8 mouse cellular contexts compared by ENCODE assay signal in genomic region chr10:80168038-80168661, GRCm38 (mm10). TPM values are rescaled to one million over a fixed set of nuclear protein-coding genes. Genes with fewer than 3 reads are reported as not detected.
DNase-seq lines count a peak whose midpoint lies in the region; ATAC-seq and TF ChIP-seq lines count a peak whose summit lies in the region.

No protein-coding gene starts in this region.

- peak overlapping the region; percentile 95 for H3K4me3 ChIP-seq in forebrain, embryonic 11.5 days (ENCODE audit: low read depth, low read length)
- peak overlapping the region; percentile 94 for H3K4me3 ChIP-seq in layer of hippocampus, adult 2 months
- H3K4me3 ChIP-seq in lung, postnatal 0 days (ENCODE audit: low read depth, low read length) = peak overlapping the region; percentile 96

- peak overlapping the region; percentile 85 for H3K4me2 ChIP-seq in forebrain, embryonic 11.5 days (ENCODE audit: low read depth, low read length, severe bottlenecking)
- peak overlapping the region; percentile 69 for H3K4me2 ChIP-seq in lung, postnatal 0 days (replicated peaks; ENCODE audit: low read depth, low read length)

- H3K27ac ChIP-seq in forebrain, embryonic 11.5 days (ENCODE audit: low read depth, low read length) = peak overlapping the region; percentile 99
- H3K27ac ChIP-seq in layer of hippocampus, adult 2 months = peak overlapping the region; percentile 98
- peak overlapping the region; percentile 100 for H3K27ac ChIP-seq in lung, postnatal 0 days (ENCODE audit: low read length)

- TF ChIP-seq EP300 in lung, postnatal 0 days (IDR thresholded peaks at IDR 0.05) = no peak

- H3K36me3 ChIP-seq in forebrain, embryonic 11.5 days (ENCODE audit: control insufficient read depth, insufficient read depth, low read length) = peaks cover 17% of the 10 kb centered on the region
- H3K36me3 ChIP-seq in lung, postnatal 0 days (ENCODE audit: insufficient read depth, low read length) = peaks cover 18% of the 10 kb centered on the region

- intact Hi-C loops in heart, postnatal 14 days (cut with DNase I) = no loop called here

- peak overlapping the region; percentile 98 for H3K9ac ChIP-seq in forebrain, embryonic 11.5 days (ENCODE audit: low read length)
- H3K9ac ChIP-seq in lung, postnatal 0 days (replicated peaks; ENCODE audit: low read depth) = peak overlapping the region; percentile 100

- H3K9me3 ChIP-seq in forebrain, embryonic 11.5 days (ENCODE audit: control insufficient read depth, low read length) = no peaks in the 10 kb centered on the region
- H3K9me3 ChIP-seq in lung, postnatal 0 days (ENCODE audit: low read length) = no peaks in the 10 kb centered on the region

- peak; percentile 45 for ATAC-seq in forebrain, embryonic 11.5 days (replicated peaks; ENCODE audit: low FRiP score)
- ATAC-seq in lung, postnatal 0 days = peak; percentile 49

- WGBS in forebrain, embryonic 11.5 days = under 1% methylated on average over 43 of the region's 48 CpGs
- WGBS in lung, postnatal 0 days = 0% methylated on average over 35 of the region's 48 CpGs

- no peaks in the 10 kb centered on the region for H3K27me3 ChIP-seq in forebrain, embryonic 11.5 days (ENCODE audit: control insufficient read depth, insufficient read depth, low read length)
- H3K27me3 ChIP-seq in lung, postnatal 0 days (replicated peaks; ENCODE audit: insufficient read depth, low read length) = no peaks in the 10 kb centered on the region

- no peak for TF ChIP-seq CTCF in layer of hippocampus, adult 2 months (conservative IDR thresholded peaks at IDR 0.05)
- no peak; the same call in 1 of the 2 replicates for TF ChIP-seq CTCF in lung, postnatal 0 days (IDR thresholded peaks at IDR 0.05)

- peaks cover 31% of the 10 kb centered on the region for H3K4me1 ChIP-seq in forebrain, embryonic 11.5 days (replicated peaks; ENCODE audit: control insufficient read depth, insufficient read depth, low read length)
- H3K4me1 ChIP-seq in lung, postnatal 0 days (ENCODE audit: insufficient read depth, low read depth, low read length) = peaks cover 26% of the 10 kb centered on the region; the same call in 1 of the 2 replicates

- DNase-seq in ES-CJ7 (ENCODE audit: low read depth, low spot score) = peak; percentile 96
- DNase-seq in c-Kit-positive CD71-positive TER-119-negative erythroid progenitor cells, embryonic 14.5 days (ENCODE audit: low read depth) = peak; percentile 87
- peak; percentile 97 for DNase-seq in forebrain, embryonic 11.5 days (ENCODE audit: low spot score)
- DNase-seq in heart, postnatal 14 days = peak; percentile 94 to 97
- DNase-seq in layer of hippocampus, adult 2 months (ENCODE audit: low spot score in 2 of 2) = peak; percentile 90 to 93
- DNase-seq in lung, postnatal 0 days (ENCODE audit: low spot score) = peak; percentile 96
- DNase-seq in ovary, postnatal 10 days (ENCODE audit: low spot score) = peak; percentile 92
- peak; percentile 80 to 87 for DNase-seq in thymus, postnatal 10 days (ENCODE audit: low spot score in 2 of 2)

RNA-seq across cellular contexts. Expression of gene Cirbp, which starts 2.4 kb away (rescaled TPM):
- 82.0 and 83.4 TPM in 2 replicates for polyA plus RNA-seq in forebrain, embryonic 11.5 days (2014; fragmentation: Nextera tagmentation; extraction: Ambion mirVana)
- 10 to 100 TPM; 40.4 to 64.3 TPM for total RNA-seq in heart, postnatal 14 days (2021)
- 100 to 1,000 TPM in 1 of 2 experiments, 10 to 100 TPM in 1; 88.3 to 103 TPM for total RNA-seq in layer of hippocampus, adult 2 months (2021)
- polyA plus RNA-seq in lung, postnatal 0 days (2015; fragmentation: Nextera tagmentation; extraction: Ambion mirVana) = 203 and 305 TPM in 2 replicates

RNA-seq across cellular contexts. Expression of gene 1600002K03Rik, which starts 4.6 kb away (rescaled TPM):
- polyA plus RNA-seq in forebrain, embryonic 11.5 days (2014; fragmentation: Nextera tagmentation; extraction: Ambion mirVana) = 6.4 and 8.3 TPM in 2 replicates
- total RNA-seq in heart, postnatal 14 days (2021) = 1 to 10 TPM; 3.8 to 4.7 TPM
- 1 to 10 TPM; 7.0 to 7.4 TPM for total RNA-seq in layer of hippocampus, adult 2 months (2021)
- 10.4 and 11.7 TPM in 2 replicates for polyA plus RNA-seq in lung, postnatal 0 days (2015; fragmentation: Nextera tagmentation; extraction: Ambion mirVana)

RNA-seq across cellular contexts. Expression of gene Efna2, which starts 11.1 kb away (rescaled TPM):
- polyA plus RNA-seq in forebrain, embryonic 11.5 days (2014; fragmentation: Nextera tagmentation; extraction: Ambion mirVana) = 48.8 and 50.7 TPM in 2 replicates
- 1 to 10 TPM; 1.1 to 1.4 TPM for total RNA-seq in heart, postnatal 14 days (2021)
- total RNA-seq in layer of hippocampus, adult 2 months (2021) = 1 to 10 TPM; 7.1 to 9.7 TPM
- polyA plus RNA-seq in lung, postnatal 0 days (2015; fragmentation: Nextera tagmentation; extraction: Ambion mirVana) = 5.1 and 6.9 TPM in 2 replicates

RNA-seq across cellular contexts. Expression of gene Midn, which starts 20.1 kb away (rescaled TPM):
- 58.3 and 66.4 TPM in 2 replicates for polyA plus RNA-seq in forebrain, embryonic 11.5 days (2014; fragmentation: Nextera tagmentation; extraction: Ambion mirVana)
- total RNA-seq in heart, postnatal 14 days (2021) = 100 to 1,000 TPM; 158 to 178 TPM
- total RNA-seq in layer of hippocampus, adult 2 months (2021) = 10 to 100 TPM; 53.1 to 54.5 TPM
- polyA plus RNA-seq in lung, postnatal 0 days (2015; fragmentation: Nextera tagmentation; extraction: Ambion mirVana) = 13.2 and 14.2 TPM in 2 replicates

RNA-seq across cellular contexts. Expression of gene Cbarp, which starts 27.5 kb away (rescaled TPM):
- 10.4 and 15.0 TPM in 2 replicates for polyA plus RNA-seq in forebrain, embryonic 11.5 days (2014; fragmentation: Nextera tagmentation; extraction: Ambion mirVana)
- 1 to 10 TPM; 3.0 to 3.3 TPM for total RNA-seq in heart, postnatal 14 days (2021)
- total RNA-seq in layer of hippocampus, adult 2 months (2021) = 100 to 1,000 TPM; 331 to 341 TPM
- polyA plus RNA-seq in lung, postnatal 0 days (2015; fragmentation: Nextera tagmentation; extraction: Ambion mirVana) = 5.1 and 5.5 TPM in 2 replicates

Comparison
In these comparisons a context has a peak if more than half of its experiments do, and no peak if none do; other contexts are left out.
1. Peak in every context shown above with its lines: DNase-seq, ATAC-seq, H3K4me3 ChIP-seq and H3K27ac ChIP-seq.